Mouse (Mus musculus) c-Kit-positive CD71-positive TER-119-positive erythroid progenitor cells, embryonic 14.5 days (primary cell): ENCODE data around the gene 4930505A04Rik.
"Not testable (repeated sequence)": the region's sequence is repeated elsewhere in the genome, so short reads cannot be mapped to it uniquely, and the experiment has no call there.

ENCODE experiments used
- DNase-seq: peaks from one replicate; pipeline ENCODE4 v3.0.0-alpha.2; 2013; ENCODE audit warnings: low spot score

The 4930505A04Rik gene

GRCm38 (mm10) chr11:30471751-30472593, at the start of gene 4930505A04Rik:
Gene 4930505A04Rik (minus strand): TSS chr11:30471827.
- DNase-seq, result peak; percentile 48

DNA sequence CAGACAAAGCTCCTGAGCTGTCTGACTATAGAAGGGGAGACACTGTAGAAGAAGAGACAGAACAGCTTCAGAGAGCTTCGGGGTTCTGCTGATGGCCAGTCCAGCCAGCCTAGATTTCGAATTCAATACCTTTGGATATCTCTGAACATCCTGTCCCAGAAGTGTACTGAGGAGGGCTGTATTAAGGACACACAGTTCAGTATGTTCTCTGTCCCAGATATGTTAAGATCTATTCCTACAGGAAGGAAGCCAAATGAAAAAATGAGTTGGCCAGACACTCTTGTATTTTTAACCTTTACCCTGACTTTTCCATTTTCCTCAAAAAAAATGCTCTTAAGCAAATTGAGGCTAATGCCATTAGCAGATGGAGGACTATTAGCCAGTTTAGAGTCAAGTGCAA, 45.5 kb upstream of the 4930505A04Rik start:
- DNase-seq, result no peak

- no peak for DNase-seq
These were observed 36.6 kb upstream of the 4930505A04Rik start for GRCm38 (mm10) chr11:30508178-30508577.

- DNase-seq, result no peak
These were observed 27.2 kb upstream of the 4930505A04Rik start for GRCm38 (mm10) chr11:30498738-30499355.

GRCm38 (mm10) chr11:30497151-30497550, 25.5 kb upstream of the 4930505A04Rik start:
- DNase-seq, result no peak

DNA sequence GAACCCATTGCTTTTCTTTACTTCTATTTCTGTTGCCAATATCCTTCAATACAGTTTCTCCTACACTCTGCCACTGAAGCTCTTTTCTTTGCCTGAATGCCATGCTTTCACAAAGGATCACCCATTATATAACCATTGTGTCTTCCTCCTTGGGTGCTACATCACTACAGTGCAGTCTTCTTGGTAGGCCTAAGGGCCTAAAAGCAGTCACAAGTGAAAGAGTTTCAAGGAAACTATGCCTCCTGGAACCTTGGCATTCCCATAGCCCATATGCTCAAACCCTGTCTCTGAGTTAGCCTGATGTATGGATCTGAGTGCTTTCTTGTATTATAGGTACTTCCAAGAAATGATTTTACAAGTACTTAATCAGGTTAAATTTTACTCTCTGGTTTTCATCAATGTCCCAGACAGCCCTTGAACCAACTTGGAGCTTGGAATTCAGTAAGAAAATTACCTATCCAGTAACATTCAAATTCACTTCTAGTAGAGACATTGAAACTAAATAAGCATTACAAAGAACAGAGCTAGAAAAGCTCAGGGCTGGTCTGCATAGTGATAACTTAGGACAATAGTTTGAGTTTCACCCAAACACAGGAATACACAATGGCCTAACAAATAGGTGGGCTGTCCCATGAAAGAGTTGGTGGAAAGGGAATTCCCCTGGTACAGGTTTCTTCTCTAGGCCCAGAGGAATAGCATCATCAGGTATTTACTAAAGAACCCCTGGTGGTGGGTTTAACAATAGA, 20.1 kb upstream of the 4930505A04Rik start:
- no peak for DNase-seq

- no peak for DNase-seq
These were observed 16.6 kb upstream of the 4930505A04Rik start for GRCm38 (mm10) chr11:30488183-30488582.

- no peak for DNase-seq
These were observed 11.7 kb upstream of the 4930505A04Rik start for GRCm38 (mm10) chr11:30483286-30483685.

- DNase-seq, result no peak
These were observed 440 bp downstream of the 4930505A04Rik start for GRCm38 (mm10) chr11:30471187-30471586.

DNA sequence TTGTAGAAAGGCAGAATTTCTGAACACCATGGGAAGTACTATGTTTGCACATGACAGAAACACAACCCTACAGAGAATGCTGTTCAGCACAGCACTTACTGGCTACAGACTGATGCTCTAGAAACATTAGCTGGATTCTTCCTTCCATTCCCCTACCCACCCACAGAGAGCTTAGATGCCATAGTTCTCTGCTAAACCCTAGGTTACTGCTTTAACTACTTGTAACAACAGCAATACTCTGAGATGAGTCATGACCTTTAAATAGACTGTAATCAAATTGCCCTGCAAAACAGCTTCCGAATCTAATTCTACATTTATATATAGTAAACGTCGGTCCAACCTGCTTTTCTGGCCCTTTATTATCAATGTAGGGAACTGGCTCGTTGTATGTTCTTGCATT, 17.3 kb downstream of the 4930505A04Rik start:
- DNase-seq, result no peak

- no peak for DNase-seq
These were observed 23.5 kb downstream of the 4930505A04Rik start for GRCm38 (mm10) chr11:30448126-30448525.

- DNase-seq, result no peak
These were observed 24.1 kb downstream of the 4930505A04Rik start for GRCm38 (mm10) chr11:30447561-30447960.

GRCm38 (mm10) chr11:30444192-30444905, 27.3 kb downstream of the 4930505A04Rik start:
- DNase-seq, result not testable (repeated sequence)

GRCm38 (mm10) chr11:30443746-30444145, 27.9 kb downstream of the 4930505A04Rik start:
- DNase-seq, result no peak

- DNase-seq, result no peak
These were observed 38.2 kb downstream of the 4930505A04Rik start for GRCm38 (mm10) chr11:30433256-30433950.

DNA sequence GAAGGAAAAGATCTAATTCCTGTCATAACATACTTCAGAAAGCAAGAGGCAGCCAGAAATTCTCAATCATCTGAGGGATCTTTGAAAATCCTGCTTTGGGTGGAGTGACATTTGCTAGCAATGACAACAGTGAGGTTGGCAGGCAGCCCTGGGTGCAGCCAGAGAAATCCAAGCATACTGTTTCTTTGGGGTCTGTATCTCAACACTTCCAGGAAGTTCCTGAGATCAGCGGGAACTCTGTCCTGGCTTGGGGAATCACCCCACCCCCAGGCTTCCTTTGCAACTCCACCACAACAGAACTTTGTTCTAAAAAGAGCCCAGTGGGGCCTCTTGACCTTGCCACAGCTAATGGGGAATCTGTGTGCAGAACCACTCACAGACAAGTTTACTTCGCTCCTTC, 66.0 kb downstream of the 4930505A04Rik start:
- no peak for DNase-seq

DNA sequence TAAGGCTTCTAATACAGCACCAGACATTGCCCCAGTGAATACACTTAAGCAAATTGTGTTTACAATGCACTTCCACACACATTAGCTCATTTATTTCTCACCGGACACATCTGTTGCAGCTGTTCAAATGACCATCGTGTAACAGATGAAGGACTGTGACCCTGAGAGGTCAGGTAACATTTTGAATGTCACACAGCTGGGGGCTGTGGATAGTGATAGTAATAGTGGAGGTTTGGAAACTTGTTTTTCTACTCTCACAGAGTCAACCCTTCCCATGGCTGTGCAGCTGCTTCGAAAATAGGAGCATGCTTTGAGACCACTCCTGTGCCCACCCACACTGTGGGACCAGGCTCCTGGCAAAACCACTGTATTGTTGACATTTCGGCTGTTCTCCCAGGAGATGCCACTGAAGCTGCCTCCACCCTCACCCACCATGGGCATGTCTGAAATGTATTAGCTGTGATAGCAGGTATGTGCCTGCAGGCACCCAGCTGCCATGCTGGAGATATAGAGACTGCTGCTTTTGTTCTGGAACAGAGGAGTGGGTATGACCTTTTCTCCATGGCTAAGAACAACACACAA, 66.9 kb downstream of the 4930505A04Rik start:
- no peak for DNase-seq

DNA sequence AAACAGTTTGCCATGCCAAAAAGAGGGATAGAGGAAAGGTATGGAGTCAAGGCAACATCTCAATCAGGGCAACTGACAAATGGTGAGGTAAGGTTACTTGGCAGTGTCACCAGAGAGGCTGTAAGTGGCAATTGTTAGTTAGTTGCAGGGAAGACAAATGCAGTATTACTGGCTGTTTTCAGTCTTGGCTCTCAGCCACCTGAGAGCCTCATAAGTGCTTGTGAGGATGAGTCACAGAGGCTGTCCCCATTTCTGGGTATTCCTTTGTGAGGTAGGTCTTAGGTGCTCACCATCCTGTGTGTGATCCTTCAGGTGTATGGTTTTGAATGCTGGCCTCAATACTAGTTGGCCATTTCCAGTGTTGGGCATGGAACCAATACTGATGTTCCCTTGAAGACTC, 77.3 kb downstream of the 4930505A04Rik start:
- no peak for DNase-seq

DNA sequence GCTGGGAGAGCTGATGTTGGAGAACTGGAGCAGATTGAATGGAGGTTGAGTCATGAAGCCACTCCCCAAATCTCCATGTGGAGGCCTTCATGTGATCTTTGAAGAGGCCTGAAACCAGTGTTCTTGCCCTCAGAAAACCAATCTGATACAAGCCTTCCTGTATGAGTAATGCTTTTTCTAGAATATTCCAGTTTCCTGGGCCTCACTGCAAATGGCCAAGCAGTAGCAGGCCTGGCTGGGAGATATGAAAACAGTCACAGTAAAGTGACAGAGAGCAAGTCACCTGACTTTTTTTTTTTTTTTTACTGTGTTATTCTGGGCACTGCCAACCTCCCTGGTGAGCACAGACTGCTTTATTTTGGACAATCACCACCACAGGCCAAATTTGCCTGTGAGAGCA, 88.6 kb downstream of the 4930505A04Rik start:
- no peak for DNase-seq
